Mouse (Mus musculus) liver, embryonic 14.5 days (tissue): ENCODE data around the gene Pim2. TPM values are rescaled to one million over a fixed set of nuclear protein-coding genes. Genes with fewer than 3 reads are reported as not detected.

Experiments used
- ATAC-seq: fragments of 200-750 bp; cut with Nextera tagmentation; 2 replicates; pipeline ENCODE4 v1.8.0; 2017; ENCODE audit warnings: moderate number of reproducible peaks, mild to moderate bottlenecking, moderate library complexity; ENCODE audit not compliant: insufficient read depth
- DNase-seq, 3 experiments: peaks; one replicate each; pipeline ENCODE4 v3.0.0-alpha.2; 2012 to 2013; ENCODE audit warnings: low read depth in 3 of 3, low spot score in 3 of 3
- H3K27ac ChIP-seq: fragments of 300-500 bp; sonication (generic); 2 replicates; pipeline ENCODE4 v1.5.1; 2014; ENCODE audit warnings: moderate library complexity, mild to moderate bottlenecking, control low read depth, inconsistent platforms
- H3K27me3 ChIP-seq: fragments of 300-500 bp; sonication (generic); 2 replicates; pipeline ENCODE4 v1.6.1; 2014; ENCODE audit warnings: mild to moderate bottlenecking, low read length, moderate library complexity; ENCODE audit not compliant: control insufficient read depth, insufficient read depth
- H3K36me3 ChIP-seq: fragments of 300-500 bp; sonication (generic); replicated peaks from 2 replicates; pipeline ENCODE4 v1.6.1; 2014; ENCODE audit warnings: low read depth; ENCODE audit not compliant: control insufficient read depth, insufficient read depth
- H3K4me1 ChIP-seq, 2 experiments: fragments of 200-500 bp in 1 of 2; fragments of 300-500 bp in 1 of 2; sonication (generic) in 1 of 2; replicated peaks; 2 replicates each; pipeline ENCODE4 v1.6.1; 2012 to 2014; ENCODE audit warnings: antibody characterized with exemption in 1 of 2, inconsistent platforms in 1 of 2, low read length in 1 of 2; ENCODE audit not compliant: control insufficient read depth in 2 of 2, insufficient read depth in 2 of 2
- H3K4me2 ChIP-seq: fragments of 300-500 bp; sonication (generic); 2 replicates; pipeline ENCODE4 v1.6.1; 2014; ENCODE audit warnings: low read depth, mild to moderate bottlenecking, control low read depth, moderate library complexity
- H3K4me3 ChIP-seq, 2 experiments: fragments of 200-500 bp in 1 of 2; fragments of 300-500 bp in 1 of 2; sonication (generic) in 1 of 2; 2 replicates each; pipeline ENCODE4 v1.5.1; 2012 to 2014; ENCODE audit warnings: low read depth in 2 of 2, low read length in 2 of 2, mild to moderate bottlenecking in 2 of 2, control low read depth in 1 of 2, inconsistent platforms in 1 of 2, moderate library complexity in 1 of 2; ENCODE audit not compliant: insufficient read depth in 1 of 2
- H3K9ac ChIP-seq: fragments of 300-500 bp; sonication (generic); replicated peaks from 2 replicates; pipeline ENCODE4 v1.6.1; 2014; ENCODE audit warnings: mild to moderate bottlenecking, control low read depth, moderate library complexity
- H3K9me3 ChIP-seq: fragments of 300-500 bp; sonication (generic); 2 replicates; pipeline ENCODE4 v1.6.1; 2016; ENCODE audit warnings: low read length, mixed read lengths; ENCODE audit not compliant: control insufficient read depth
- CTCF ChIP-seq: IDR thresholded peaks from 2 replicates; pipeline ENCODE4 v1.5.1; 2016; ENCODE audit warnings: antibody characterized with exemption, low read depth, control low read depth
- EP300 ChIP-seq: IDR thresholded peaks from 2 replicates; pipeline ENCODE4 v1.6.1; 2016; ENCODE audit warnings: antibody characterized with exemption, low read depth
- WGBS: fragments of 180-500 bp; shearing (Covaris S2); extraction: QIAGEN DNeasy Blood & Tissue Kit; methylation state at CpG from one replicate; pipeline ENCODE4 v1.1.7; 2014; ENCODE audit not compliant: insufficient replicate concordance; 5-methylcytosine and 5-hydroxymethylcytosine counted together
- polyA plus RNA-seq, 2 experiments: library from polyadenylated mRNA; depleted of rRNA in 1 of 2; stranded (reverse) in 1 of 2; unstranded in 1 of 2; fragments of >200 nt; fragmentation: Nextera tagmentation in 1 of 2; extraction: Ambion mirVana in 1 of 2; gene quantifications; 2 replicates each; pipeline versions ENCODE4 v1.2.1 to v1.2.3; 2012 to 2014

The Pim2 gene
- polyA plus RNA-seq, 2 experiments, result 2.3 to 2.9 TPM

GRCm38 (mm10) chrX:7878495-7878894 is 433 bp downstream of the Pim2 start:
- ATAC-seq (peak; percentile 14; the same call in 1 of the 2 replicates), DNase-seq (no peak)
- H3K27ac ChIP-seq, result no peak overlapping the region
- peaks cover 0 to 11% of the 10 kb centered on the region in 2 experiments; a peak in 3 of 4 replicates for H3K4me1 ChIP-seq
- peak overlapping the region; percentile 47 to 53 for H3K4me3 ChIP-seq
- H3K9me3 ChIP-seq, result no peaks in the 10 kb centered on the region
- H3K36me3 ChIP-seq, result peaks cover 7% of the 10 kb centered on the region
- no peaks in the 10 kb centered on the region for H3K27me3 ChIP-seq
- 23% methylated on average over 21 of the region's 21 CpGs for WGBS
- no peak overlapping the region for H3K9ac ChIP-seq
- no peak for TF ChIP-seq EP300
- no peak for TF ChIP-seq CTCF
- H3K4me2 ChIP-seq, result peak overlapping the region; percentile 74

DNA sequence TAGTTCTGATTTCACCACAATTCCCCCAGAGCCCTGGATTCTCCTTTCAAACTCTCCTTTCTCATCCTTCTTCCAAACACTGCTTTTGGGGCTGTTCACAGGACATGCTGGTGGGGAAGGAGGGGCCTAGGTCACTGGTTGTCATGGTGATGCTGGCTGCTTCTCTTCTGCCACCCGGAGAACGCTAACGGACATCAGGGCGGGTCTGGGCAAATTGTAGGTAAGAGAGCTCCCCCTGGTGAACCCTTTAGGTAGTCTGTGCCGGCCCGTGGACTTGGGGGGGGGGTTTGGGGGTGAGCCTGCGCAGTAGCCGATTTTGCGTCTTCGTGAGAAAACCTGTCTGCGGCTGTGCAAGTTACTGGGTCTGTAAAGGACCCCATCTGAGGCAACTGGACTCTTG is 1.8 kb downstream of the Pim2 start:
- H3K27ac ChIP-seq, result no peak overlapping the region
- no peak overlapping the region for H3K4me3 ChIP-seq
- H3K4me1 ChIP-seq, result peaks cover 0 to 13% of the 10 kb centered on the region in 2 experiments; a peak in 3 of 4 replicates
- no peak for ATAC-seq
- TF ChIP-seq EP300, result no peak
- TF ChIP-seq CTCF, result peak; percentile 69
- DNase-seq, result peak; percentile 33 to 49 (median 39)
- peak overlapping the region; percentile 74; the same call in 1 of the 2 replicates for H3K4me2 ChIP-seq
- no peaks in the 10 kb centered on the region for H3K27me3 ChIP-seq
- WGBS, result 8% methylated on average over 11 of the region's 11 CpGs
- H3K9ac ChIP-seq, result no peak overlapping the region
- H3K36me3 ChIP-seq, result no peaks in the 10 kb centered on the region; the same call in 1 of the 2 replicates
- H3K9me3 ChIP-seq, result no peaks in the 10 kb centered on the region

- DNase-seq (peak; percentile 74 to 76 (median 75)), ATAC-seq (peak; percentile 93)
- Histone ChIP-seq H3K4me2 (peak within 1 kb of the TSS; percentile 73), H3K4me1 (peaks cover 0 to 8% of the 10 kb centered on the region in 2 experiments; a peak in 3 of 4 replicates), H3K4me3 (peak within 1 kb of the TSS; percentile 56 to 98), H3K27ac (no peak within 1 kb of the TSS), H3K9ac (peak within 1 kb of the TSS; percentile 57), H3K9me3 (no peaks in the 10 kb centered on the region), H3K27me3 (no peaks in the 10 kb centered on the region), H3K36me3 (no peaks in the 10 kb centered on the region)
- TF ChIP-seq EP300 (no peak), CTCF (peak; percentile 44; the same call in 1 of the 2 replicates)
- 6% methylated on average over 49 of the region's 49 CpGs for WGBS
Measured at GRCm38 (mm10) chrX:7883841-7884567, 5.9 kb downstream of the Pim2 start, which contains the start of gene Slc35a2. Gene Slc35a2, plus strand, starts transcription at chrX:7884028.

GRCm38 (mm10) chrX:7898211-7898610 is 20.1 kb downstream of the Pim2 start:
- peak overlapping the region; percentile 59 for H3K9ac ChIP-seq
- no peak for DNase-seq

More at GRCm38 (mm10) chrX:7898211-7898610, 20.1 kb downstream of the Pim2 start:
- no peak for ATAC-seq
- 0 out of 2 replicates have a peak, but pooled peaks cover 3% of the 10 kb centered on the region for H3K36me3 ChIP-seq
- H3K4me3 ChIP-seq, result peak overlapping the region; percentile 56 to 78
- TF ChIP-seq EP300 (no peak), CTCF (no peak)
- 16% methylated on average over 13 of the region's 13 CpGs for WGBS
- peaks cover 0 to 5% of the 10 kb centered on the region in 2 experiments; a peak in 1 of 4 replicates for H3K4me1 ChIP-seq
- H3K27me3 ChIP-seq, result no peaks in the 10 kb centered on the region
- no peaks in the 10 kb centered on the region for H3K9me3 ChIP-seq
- no peak overlapping the region for H3K27ac ChIP-seq
- peak overlapping the region; percentile 72 for H3K4me2 ChIP-seq
